Mouse (Mus musculus): ENCODE measurements around the gene Cavin1.
"Not testable (repeated sequence)": the region's sequence is repeated elsewhere in the genome, so short reads cannot be mapped to it uniquely, and the experiment has no call there.

- not testable (repeated sequence) for TF ChIP-seq CTCF (conservative IDR thresholded peaks at IDR 0.05; ENCODE audit: low read length); NANOG (IDR thresholded peaks at IDR 0.05; ENCODE audit: borderline replicate concordance, low read length)
These were observed 31.3 kb upstream of the Cavin1 start for GRCm38 (mm10) chr11:101001875-101002552.

Data from E14TG2a.4 (cell line).